Mouse (Mus musculus) granulocyte monocyte progenitor cell, adult 5-6 weeks (primary cell): ENCODE data around the gene Tpp2. TPM values are rescaled to one million over a fixed set of nuclear protein-coding genes. Genes with fewer than 3 reads are reported as not detected.
"Not testable (repeated sequence)": the region's sequence is repeated elsewhere in the genome, so short reads cannot be mapped to it uniquely, and the experiment has no call there.

ENCODE experiments used
- ATAC-seq: replicated peaks from 2 replicates; pipeline ENCODE4 v1.8.0; 2016; ENCODE audit warnings: mild to moderate bottlenecking, moderate TSS enrichment, inconsistent platforms; ENCODE audit not compliant: poor library complexity, severe bottlenecking
- total RNA-seq, 2 experiments: library from RNA; stranded (forward) in 1 of 2; stranded (reverse) in 1 of 2; fragments of 200-712, 200-1000 nt in 1 of 2; fragments of >200 nt in 1 of 2; fragmentation: Nextera tagmentation in 1 of 2; gene quantifications; 2 replicates each; pipeline ENCODE4 v1.2.3; 2014 to 2017

Tpp2 gene
- total RNA-seq, 2 experiments from 2014 or later = 54.1 to 75.9 TPM

DNA sequence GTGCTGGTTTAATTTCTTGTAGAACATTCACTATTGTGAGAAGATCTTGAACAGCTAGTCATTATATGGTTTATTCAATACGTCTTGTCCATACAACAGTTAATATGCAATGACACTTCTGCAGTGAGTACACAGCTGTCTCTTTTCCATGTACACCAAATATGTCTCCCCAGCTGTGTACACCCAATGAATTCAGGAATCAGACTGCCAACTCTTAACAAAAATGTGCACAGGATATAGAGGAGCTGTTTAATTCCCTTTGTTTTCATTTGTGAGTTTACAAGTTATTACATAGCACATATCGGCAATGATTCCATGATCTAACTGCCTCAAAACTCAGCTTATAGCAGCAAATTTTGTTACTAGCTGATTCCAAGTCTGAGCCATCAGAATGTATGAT, 71.1 kb downstream of the Tpp2 start:
- no peak for ATAC-seq

DNA sequence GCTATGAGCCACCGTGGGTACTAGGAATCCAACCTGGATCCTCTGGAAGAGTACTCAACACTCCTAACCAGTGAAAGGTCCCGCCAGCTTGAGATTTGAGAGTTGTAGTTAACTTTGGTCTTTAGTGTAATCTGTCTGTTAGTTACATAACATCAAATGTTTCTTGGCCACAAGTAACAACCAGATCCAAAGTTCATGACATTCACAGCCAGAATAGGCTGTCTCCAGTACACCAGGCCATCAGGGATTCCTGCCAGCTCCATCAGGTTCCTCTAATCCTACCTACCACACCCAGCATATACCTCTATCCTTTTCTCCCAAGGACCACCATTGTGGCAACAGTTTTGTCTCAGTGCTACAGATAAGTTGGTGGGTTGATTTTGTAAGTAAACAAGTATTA, 82.1 kb downstream of the Tpp2 start:
- ATAC-seq = no peak

DNA sequence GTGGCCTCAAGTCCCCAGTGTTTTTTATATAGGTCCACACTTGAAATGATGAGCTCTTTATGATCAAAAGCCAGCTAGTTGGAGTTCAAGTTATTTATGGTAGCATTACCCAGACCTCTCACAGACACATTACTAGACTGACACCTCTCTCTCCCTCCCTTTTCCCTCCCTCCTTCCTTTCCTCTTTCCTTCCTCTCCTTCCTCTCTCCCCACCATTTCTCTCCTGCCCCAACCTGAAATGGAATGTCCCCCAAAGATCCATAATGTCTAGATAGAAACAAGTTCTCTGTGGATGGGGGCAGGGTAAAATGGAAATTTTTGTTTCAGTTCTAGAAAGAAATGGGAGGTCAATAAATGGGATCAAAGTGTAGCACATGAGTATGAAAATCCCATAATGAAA, 86.5 kb downstream of the Tpp2 start, which contains the start of gene Mettl21c:
Gene Mettl21c (minus strand): TSS at position 101 of the 400 bp plus-strand sequence.
- ATAC-seq = no peak

DNA sequence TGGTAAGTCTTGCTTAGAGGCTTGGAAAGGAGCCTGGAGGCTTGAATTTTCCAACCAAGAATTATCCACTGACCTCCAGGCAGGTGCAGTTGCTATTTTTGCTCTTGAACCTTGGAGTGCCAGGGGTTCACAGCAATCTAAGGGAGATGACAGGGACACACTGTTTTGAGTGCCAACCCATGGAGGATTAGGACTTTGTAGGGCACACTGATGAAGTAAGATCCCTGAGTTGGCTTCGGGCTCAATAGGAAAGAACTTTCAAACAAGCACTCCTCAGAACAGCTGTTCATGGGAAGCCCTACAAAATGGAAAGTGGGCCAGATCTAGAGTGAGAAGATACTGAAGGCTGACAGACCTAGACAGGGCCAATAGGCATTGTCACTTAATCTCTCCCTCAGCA, 89.2 kb downstream of the Tpp2 start:
- no peak for ATAC-seq

DNA sequence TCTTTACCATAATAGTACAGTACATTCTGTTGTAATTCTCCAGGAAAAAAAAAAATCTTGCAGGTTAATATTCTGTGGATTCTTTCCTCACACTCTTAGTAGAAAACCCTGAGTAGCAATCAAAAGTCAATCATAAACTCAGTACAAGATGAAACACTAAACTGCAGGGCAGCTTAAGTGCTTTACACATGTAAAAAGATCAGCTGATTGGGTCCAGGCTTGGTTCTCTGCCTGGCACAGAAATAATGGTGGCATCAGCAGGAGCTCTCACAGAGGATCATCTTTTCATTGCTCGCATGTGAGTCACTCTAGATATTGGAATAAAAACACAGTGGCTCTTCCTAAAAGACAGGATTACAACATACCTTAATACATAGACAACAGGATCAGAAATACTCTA, 94.2 kb downstream of the Tpp2 start:
- no peak for ATAC-seq

DNA sequence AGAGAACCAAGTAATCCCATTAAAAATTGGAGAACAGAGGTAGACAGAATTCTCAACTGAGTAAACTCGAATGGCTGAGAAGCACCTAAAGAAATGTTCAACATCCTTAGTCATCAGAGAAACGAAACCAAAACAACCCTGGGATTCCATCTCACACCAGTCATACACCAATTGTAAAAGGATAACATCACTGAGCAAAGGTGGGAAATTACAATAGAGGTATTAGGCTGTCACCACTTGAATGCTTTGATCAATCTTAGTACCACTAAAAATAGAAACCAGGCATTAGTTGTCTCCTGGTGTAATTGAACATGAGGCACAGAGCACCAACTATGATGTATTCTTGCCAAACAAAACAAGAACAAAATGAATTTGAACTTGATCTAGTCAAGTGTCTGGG, 98.8 kb downstream of the Tpp2 start:
- ATAC-seq = no peak

DNA sequence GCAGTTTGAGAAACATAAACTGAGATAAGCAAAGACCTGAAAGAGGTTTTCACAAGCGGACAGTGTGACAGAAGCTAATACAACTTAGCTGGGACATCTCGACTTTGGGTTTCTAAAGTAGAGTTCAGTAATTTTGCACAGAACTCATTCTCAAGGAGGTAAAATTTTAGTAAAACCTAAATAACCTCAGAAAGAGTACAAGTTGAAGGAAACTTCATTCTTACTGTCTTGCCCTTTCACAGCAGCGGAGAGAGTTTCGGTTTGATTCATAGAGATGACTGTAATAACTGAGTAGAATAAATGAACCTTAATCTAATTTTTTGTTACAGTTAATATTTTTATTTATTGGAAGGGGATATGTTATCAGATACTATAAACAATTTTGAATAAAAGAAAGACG, 99.5 kb downstream of the Tpp2 start:
- no peak for ATAC-seq

DNA sequence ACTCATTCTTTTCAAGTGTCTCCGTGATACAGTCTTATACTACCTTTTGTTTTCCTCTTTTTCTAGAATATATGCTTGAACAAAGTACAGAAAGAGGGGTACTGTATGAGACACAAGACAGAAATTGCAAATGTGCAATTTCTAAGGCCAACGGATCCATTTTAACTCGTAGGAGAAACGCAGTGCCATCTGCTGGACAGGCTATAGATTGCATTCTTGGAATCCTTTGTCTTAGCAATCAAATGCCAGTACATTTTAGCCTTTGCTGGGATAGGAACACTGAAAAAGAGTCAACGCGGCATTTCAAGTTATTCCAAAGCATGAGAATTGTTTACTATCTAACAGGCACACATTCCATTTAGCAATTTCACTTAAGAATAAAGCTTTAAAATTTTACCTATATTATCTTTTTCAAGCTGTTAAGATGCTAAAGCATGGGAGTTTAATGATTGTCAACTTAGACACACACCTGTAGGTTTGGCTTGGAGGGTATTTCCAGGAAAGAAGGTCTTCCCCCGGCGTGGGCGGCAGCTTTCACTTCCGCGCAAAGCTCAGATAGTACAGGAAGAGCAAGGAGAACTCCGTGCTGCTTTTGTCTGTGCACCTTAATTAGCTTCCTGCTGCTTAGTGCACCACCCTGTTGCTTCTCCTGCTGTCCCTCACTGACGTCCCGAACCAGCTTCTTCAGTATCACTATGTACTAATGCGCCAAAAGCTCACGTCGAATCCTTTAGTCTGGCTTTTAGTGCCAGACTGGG, 108.5 kb downstream of the Tpp2 start:
- peak; percentile 86 for ATAC-seq

DNA sequence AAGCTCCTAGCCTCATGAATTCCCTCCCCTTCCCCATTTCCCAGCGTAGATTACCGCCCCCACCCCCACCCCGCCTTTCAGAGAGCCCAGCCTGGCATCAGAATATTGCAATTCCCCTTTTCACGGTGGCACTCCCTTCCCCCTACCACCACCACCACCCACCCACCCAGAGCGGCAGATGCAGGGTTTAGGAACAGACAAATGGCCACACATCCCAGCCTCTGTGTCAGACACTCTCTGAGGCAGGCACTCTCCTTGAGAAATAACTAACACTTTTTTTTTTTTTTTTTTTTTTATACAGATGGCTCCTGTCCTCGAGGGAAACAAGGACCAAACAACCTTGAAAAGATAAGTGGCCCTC, 109.1 kb downstream of the Tpp2 start:
- ATAC-seq = peak; percentile 65

DNA sequence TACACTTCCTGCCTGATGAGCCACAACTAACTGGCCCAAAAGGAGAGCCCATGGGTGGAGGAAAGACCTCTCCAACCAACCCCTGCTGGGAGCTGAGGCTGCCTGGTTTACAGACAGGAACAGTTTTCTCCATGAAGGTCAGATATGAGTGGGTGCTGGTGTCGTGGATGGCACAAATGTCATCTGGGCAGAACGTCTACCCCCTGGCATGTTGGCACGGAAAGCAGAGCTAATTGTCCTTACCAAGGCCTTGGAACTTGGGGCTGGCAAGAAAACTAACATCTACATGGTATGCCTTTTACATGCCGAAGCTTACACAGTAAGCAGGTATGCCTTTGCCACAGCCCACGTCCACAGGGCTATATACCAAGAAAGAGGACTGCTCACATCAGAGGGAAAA, 112.2 kb downstream of the Tpp2 start:
- ATAC-seq = not testable (repeated sequence)

DNA sequence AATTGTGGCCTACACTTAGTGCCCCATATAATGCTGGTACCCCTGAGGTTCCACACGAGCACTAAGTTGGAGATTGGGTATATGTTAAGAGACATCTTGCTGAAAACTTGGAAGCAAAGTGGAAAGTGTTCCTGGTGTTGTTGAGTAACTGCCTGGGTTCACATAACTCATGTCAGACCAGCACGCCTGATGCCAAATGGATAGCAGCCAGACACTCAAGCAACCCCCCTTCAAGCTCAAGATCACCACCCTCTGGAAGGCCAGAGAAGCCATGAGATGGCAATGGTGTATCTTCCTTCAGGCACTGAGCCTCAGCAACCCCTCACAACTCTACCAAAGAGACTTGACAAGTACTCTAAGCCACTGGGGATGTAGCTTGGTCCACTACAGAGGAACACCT, 113.1 kb downstream of the Tpp2 start:
- ATAC-seq = no peak

Other genes starting within 250 kb of the Tpp2 start
- not detected in 2 replicates for gene 1500015O10Rik, start 203.0 kb upstream of the Tpp2 start, total RNA-seq (2014; fragmentation: Nextera tagmentation)
- not detected in 2 replicates for gene 1500015O10Rik, start 203.0 kb upstream of the Tpp2 start, total RNA-seq (2017)
- 20.6 and 45.0 TPM in 2 replicates for gene Uxs1, start 105.8 kb upstream of the Tpp2 start, total RNA-seq (2014; fragmentation: Nextera tagmentation)
- gene Uxs1, start 105.8 kb upstream of the Tpp2 start, total RNA-seq (2017) = 28.4 and 39.2 TPM in 2 replicates
- gene Mettl21c, start 86.4 kb downstream of the Tpp2 start, total RNA-seq (2014; fragmentation: Nextera tagmentation) = 0.94 TPM in 1 of 2 replicates, not detected in the other
- not detected in 2 replicates for gene Mettl21c, start 86.4 kb downstream of the Tpp2 start, total RNA-seq (2017)
- gene Gm8251, start 128.3 kb downstream of the Tpp2 start, total RNA-seq (2014; fragmentation: Nextera tagmentation) = 0.15 and 0.19 TPM in 2 replicates
- 0.05 and 0.30 TPM in 2 replicates for gene Gm8251, start 128.3 kb downstream of the Tpp2 start, total RNA-seq (2017)
- 64.6 and 67.6 TPM in 2 replicates for gene Tex30, start 168.8 kb downstream of the Tpp2 start, total RNA-seq (2014; fragmentation: Nextera tagmentation)
- gene Tex30, start 168.8 kb downstream of the Tpp2 start, total RNA-seq (2017) = 51.4 and 74.2 TPM in 2 replicates
- 38.3 and 40.7 TPM in 2 replicates for gene Kdelc1, start 185.2 kb downstream of the Tpp2 start, total RNA-seq (2014; fragmentation: Nextera tagmentation)
- 33.4 and 35.5 TPM in 2 replicates for gene Kdelc1, start 185.2 kb downstream of the Tpp2 start, total RNA-seq (2017)
- 11.5 and 17.5 TPM in 2 replicates for gene Bivm, start 185.3 kb downstream of the Tpp2 start, total RNA-seq (2014; fragmentation: Nextera tagmentation)
- gene Bivm, start 185.3 kb downstream of the Tpp2 start, total RNA-seq (2017) = 7.0 and 10.6 TPM in 2 replicates
- gene Ercc5, start 214.1 kb downstream of the Tpp2 start, total RNA-seq (2014; fragmentation: Nextera tagmentation) = 7.8 and 11.2 TPM in 2 replicates
- gene Ercc5, start 214.1 kb downstream of the Tpp2 start, total RNA-seq (2017) = 4.8 and 7.9 TPM in 2 replicates